Mouse (Mus musculus): ENCODE data around the gene Nelfb. TPM values are rescaled to one million over a fixed set of nuclear protein-coding genes. Genes with fewer than 3 reads are reported as not detected.
A peak's percentile ranks its signal among the peaks of the same experiment; 100 is the strongest.

Gene Nelfb
- polyA plus RNA-seq, 1 experiment, result 15.4 TPM

DNA sequence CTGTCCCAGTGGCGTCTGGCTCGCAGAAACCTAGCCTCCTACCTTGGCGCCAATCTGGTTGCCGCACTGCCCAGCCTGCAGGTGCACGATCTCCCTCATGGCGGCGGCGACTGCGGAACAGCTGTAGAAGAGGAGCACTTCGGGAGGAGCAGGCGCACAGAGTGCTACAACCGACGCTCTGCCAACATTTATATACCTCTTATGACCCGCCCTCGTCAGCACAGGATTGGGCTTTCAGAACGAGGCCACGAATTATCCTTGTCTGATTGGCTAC lies 13.1 kb upstream of the Nelfb start, which contains the start of gene Tubb4b:
Tubb4b (minus strand) TSS at position 211 of the 274 bp plus-strand sequence.
- Histone ChIP-seq H3K27ac (replicated peaks; ENCODE audit: low read depth, low read length) (peak within 1 kb of the TSS; percentile 90), H3K4me3 (ENCODE audit: insufficient read depth, low read depth, low read length) (peak within 1 kb of the TSS; percentile 78), H3K4me1 (ENCODE audit: control insufficient read depth, insufficient read depth, insufficient read length, low read length) (peaks cover 11% of the 10 kb centered on the region)

DNA sequence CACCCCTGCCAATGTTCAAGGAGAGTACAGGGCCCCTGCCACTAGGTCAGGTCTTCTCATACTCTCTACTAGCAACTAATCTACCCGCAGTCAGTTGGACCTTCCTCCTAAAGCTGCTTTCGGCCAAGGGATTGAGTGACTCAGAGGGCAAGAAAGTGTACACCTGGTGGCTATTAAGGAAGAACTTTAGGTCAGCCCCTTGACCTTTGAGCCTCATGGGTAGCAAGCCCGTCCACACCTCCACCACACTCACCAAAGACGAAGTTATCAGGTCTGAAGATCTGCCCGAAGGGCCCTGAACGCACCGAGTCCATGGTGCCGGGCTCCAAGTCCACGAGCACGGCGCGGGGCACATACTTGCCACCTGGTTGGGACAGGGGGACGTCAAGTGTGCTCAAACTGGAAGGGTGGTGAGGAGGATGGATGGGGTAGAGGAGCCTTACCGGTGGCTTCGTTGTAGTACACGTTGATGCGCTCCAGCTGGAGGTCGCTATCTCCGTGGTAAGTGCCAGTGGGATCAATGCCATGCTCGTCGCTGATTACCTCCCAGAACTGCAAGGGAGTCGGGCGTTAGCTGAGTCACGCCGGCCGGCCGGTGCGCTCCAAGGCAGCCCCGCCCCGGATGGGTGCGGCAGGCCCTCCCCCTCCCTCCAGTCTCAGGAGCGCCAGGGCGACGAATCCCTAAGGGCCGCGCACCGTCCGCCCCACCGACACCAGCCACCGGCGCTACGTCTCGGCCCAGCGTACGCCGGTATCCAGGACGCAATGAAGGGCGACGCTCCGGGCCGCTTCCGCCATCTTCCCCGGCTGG lies 12.6 kb upstream of the Nelfb start:
- peaks cover 11% of the 10 kb centered on the region for H3K4me1 ChIP-seq (ENCODE audit: control insufficient read depth, insufficient read depth, insufficient read length, low read length)
- H3K27ac ChIP-seq (replicated peaks; ENCODE audit: low read depth, low read length), result peak overlapping the region; percentile 87
- peak overlapping the region; percentile 78 for H3K4me3 ChIP-seq (ENCODE audit: insufficient read depth, low read depth, low read length)

DNA sequence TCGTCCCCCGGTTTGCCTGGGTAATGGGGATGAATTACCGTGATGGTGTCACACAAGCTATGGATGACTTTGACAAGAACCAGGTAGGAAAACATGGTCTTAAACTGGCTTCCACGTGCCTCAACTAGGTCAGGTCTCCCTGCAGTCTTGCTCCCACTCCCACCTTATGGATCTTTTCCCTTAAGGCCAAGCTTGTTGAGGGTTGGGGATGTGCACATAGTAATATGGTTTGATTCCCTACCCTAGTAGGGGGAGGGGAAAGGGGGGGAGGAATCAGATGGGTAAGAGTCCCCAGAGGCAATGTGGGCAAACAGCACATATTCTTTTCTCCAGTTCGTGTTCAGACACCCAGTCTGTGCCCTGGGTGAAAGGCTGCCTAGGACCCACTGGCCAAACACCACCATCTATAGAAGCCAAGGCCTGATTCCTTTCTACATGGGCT lies 10.1 kb upstream of the Nelfb start:
- no peak overlapping the region for H3K4me3 ChIP-seq (ENCODE audit: insufficient read depth, low read depth, low read length)
- H3K4me1 ChIP-seq (ENCODE audit: control insufficient read depth, insufficient read depth, insufficient read length, low read length), result peaks cover 7% of the 10 kb centered on the region; the same call in 1 of the 2 replicates
- H3K27ac ChIP-seq (replicated peaks; ENCODE audit: low read depth, low read length), result no peak overlapping the region

DNA sequence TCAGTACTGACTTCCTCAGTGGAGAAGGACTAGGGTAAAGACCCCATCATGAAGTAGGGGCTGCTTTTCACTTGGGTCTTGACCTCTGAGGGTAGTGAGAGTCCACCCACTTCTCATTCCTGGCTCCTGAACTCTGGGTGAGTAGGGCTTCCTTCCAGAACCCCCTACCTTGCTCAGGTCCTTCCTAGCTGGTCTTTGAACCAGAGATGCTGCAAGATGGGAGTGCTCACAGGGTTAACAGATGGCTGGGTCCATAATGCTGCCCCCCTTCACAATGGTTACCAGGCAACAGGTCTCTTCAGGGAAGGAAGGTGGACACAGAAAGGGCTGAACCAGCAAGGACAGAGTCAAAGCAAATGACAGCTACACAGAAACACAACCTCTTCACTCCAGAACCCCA lies 7.2 kb upstream of the Nelfb start, which contains the start of gene Fam166a:
Fam166a (plus strand) TSS at position 301 of the 400 bp plus-strand sequence.
- Histone ChIP-seq H3K27ac (replicated peaks; ENCODE audit: low read depth, low read length) (no peak within 1 kb of the TSS), H3K4me3 (ENCODE audit: insufficient read depth, low read depth, low read length) (no peak within 1 kb of the TSS), H3K4me1 (ENCODE audit: control insufficient read depth, insufficient read depth, insufficient read length, low read length) (peaks cover 2% of the 10 kb centered on the region; the same call in 1 of the 2 replicates)

DNA sequence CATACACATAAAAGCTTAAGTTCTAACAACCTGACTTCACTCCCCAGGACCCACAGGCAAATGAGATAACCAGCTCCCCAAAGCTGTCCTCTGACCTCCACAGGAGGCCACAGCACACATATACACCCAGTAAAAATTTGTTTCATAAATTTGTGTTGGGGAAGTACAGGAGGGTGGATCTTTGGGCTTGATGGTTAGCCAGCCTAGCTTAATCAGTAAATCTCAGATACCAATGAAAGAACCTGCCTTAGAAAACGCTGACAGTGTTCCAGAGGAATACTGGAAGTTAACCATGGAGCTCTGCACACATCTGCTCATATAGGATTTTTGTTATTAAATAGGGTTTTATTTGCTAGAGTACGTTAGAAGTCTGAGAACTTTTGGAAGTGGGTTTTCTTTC lies 6.4 kb upstream of the Nelfb start:
- Histone ChIP-seq H3K4me1 (ENCODE audit: control insufficient read depth, insufficient read depth, insufficient read length, low read length) (peaks cover 2% of the 10 kb centered on the region; the same call in 1 of the 2 replicates), H3K4me3 (ENCODE audit: insufficient read depth, low read depth, low read length) (no peak overlapping the region), H3K27ac (replicated peaks; ENCODE audit: low read depth, low read length) (no peak overlapping the region)

DNA sequence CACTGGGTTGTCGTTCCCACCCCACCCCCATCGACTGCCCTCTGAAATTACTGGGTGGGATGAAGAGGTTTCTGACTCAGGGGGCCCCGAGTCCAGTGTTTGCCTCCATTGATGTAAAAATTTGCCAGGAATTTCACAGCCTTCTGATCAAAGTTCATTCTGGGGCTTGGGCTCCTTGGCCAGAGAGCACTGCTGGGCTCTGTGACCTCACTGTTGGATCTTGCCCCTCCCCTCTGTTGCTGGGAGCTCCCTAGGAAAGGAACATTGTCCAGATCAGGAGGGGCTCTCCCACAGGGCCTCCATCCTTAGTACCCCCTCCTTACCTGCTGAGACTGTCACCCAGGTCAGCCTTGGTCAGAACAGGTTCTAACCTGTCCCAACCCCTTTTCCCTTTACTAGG lies 3.2 kb upstream of the Nelfb start, which contains the start of gene Stpg3:
Stpg3 (minus strand) TSS at position 194 of the 400 bp plus-strand sequence.
- H3K27ac ChIP-seq (replicated peaks; ENCODE audit: low read depth, low read length), result no peak within 1 kb of the TSS
- H3K4me3 ChIP-seq (ENCODE audit: insufficient read depth, low read depth, low read length), result no peak within 1 kb of the TSS
- H3K4me1 ChIP-seq (ENCODE audit: control insufficient read depth, insufficient read depth, insufficient read length, low read length), result peaks cover 10% of the 10 kb centered on the region

DNA sequence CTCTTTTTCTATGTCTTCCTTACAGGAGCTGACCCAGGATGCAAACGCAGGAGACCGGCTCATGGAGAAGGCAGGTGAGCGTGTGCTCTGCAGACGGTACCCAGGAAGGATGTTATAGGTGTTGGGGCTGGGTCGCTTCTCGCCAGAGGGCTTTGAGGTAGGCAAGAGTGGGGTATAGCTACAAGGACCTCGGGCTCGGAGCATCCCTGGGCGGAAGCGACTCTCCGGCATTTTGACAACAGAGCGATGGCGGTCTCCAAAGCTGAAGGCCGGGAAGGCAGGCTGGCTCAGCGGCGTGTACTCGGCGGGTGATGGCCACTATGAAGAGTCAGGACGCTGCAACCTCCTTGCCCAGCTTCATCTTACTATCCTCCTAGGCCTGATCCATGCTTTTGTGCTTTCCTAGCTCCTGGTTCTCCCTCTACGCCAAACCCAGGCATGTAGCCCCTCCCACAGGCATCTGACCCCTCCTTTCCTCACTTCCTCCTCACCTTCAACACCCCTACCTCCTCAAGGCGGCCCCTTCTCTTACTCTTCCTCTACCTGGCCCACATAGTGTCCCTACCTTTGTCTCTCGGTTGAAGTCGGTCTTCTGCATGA lies 2.1 kb upstream of the Nelfb start:
- peaks cover 10% of the 10 kb centered on the region for H3K4me1 ChIP-seq (ENCODE audit: control insufficient read depth, insufficient read depth, insufficient read length, low read length)
- no peak overlapping the region for H3K4me3 ChIP-seq (ENCODE audit: insufficient read depth, low read depth, low read length)
- H3K27ac ChIP-seq (replicated peaks; ENCODE audit: low read depth, low read length), result no peak overlapping the region

DNA sequence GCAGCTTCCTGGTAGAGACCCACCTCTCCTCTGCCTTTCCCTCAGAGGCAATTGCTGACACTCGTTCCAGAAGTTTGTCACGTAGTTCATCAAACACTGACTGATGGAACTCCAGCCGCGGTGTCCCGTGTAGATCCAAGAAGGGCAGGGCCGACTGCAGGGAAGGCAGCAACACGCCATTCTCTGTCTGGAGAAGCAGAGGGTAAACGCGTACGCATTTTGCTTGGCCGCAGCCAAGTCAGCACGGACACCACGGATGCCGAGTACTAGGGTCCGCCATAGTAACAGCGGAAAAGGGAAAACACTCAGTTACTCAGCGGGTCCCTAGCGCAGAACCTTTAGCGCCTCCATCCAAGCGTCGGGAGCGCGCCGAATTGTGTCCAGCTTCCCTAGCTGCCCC lies 603 bp downstream of the Nelfb start:
- Histone ChIP-seq H3K4me3 (ENCODE audit: insufficient read depth, low read depth, low read length) (peak overlapping the region; percentile 75), H3K4me1 (ENCODE audit: control insufficient read depth, insufficient read depth, insufficient read length, low read length) (peaks cover 10% of the 10 kb centered on the region), H3K27ac (replicated peaks; ENCODE audit: low read depth, low read length) (peak overlapping the region; percentile 83)

DNA sequence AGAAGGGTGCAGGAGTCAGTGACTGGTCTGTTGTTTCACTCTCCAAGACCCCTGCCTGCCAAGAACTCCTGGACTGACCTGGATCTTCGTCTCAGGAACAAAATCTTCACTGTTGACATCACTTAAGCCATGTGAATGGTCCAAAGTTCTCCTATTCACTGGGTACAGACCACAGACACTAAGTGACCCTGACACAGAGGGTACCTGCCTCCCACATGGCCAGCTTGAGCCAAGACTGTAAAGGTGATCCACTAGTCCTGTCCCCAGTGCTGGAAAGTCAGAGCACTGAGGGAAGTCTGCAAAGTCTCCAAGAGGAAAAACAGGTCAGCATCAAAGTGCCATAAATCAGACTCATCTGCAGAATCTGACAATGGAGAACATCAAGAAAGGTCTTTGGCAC lies 3.7 kb downstream of the Nelfb start:
- no peak overlapping the region for H3K27ac ChIP-seq (replicated peaks; ENCODE audit: low read depth, low read length)
- peaks cover 10% of the 10 kb centered on the region for H3K4me1 ChIP-seq (ENCODE audit: control insufficient read depth, insufficient read depth, insufficient read length, low read length)
- H3K4me3 ChIP-seq (ENCODE audit: insufficient read depth, low read depth, low read length), result no peak overlapping the region

DNA sequence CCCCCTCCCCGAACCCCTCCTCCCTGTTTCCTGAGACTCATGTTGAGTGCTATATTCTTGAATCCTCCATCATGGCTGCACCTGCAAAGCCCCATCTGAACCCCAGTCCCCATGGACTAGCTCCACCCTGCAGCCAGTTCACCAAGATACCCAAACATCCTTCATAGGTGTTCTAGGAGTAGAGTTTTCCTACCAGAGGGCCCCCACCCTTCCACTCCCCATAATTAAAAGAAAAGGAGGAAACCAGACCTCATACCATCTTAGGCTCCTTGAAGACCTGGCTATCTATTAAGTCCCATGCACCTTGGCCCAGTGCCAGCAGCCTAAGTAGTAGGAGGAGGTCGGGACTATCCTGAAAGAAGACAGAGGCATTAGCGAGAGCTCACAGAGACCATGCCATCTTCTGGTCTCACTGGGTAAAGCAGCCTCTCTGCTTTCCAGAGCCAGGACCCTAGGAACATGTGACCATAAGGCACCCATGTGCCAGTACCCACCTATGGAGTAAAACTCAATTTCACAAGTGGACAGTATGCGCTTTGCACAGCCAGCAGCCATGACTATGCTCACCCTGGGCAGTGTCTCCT lies 7.6 kb downstream of the Nelfb start:
- Histone ChIP-seq H3K4me1 (ENCODE audit: control insufficient read depth, insufficient read depth, insufficient read length, low read length) (no peaks in the 10 kb centered on the region), H3K27ac (replicated peaks; ENCODE audit: low read depth, low read length) (no peak overlapping the region)

DNA sequence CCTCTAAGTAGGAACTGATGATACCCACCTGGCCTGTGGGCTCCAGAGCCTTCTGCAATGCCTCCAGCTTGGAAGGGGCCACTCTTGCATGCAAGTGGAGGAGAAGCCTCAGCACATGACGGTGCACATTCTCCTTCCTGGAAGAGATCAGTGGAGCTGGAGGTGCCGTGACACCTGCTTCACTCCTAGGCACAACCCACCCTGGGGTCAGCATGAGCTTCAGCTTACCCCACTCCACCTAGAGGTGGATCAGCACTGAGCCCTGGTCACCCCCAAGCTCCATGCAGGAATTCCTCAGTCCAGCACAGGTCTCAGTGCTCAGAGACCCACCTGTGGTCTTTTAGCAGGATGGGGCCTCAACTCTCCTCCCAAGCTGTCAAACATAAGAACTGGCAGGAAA lies 10.7 kb downstream of the Nelfb start:
- no peak overlapping the region for H3K4me3 ChIP-seq (ENCODE audit: insufficient read depth, low read depth, low read length)
- no peak overlapping the region for H3K27ac ChIP-seq (replicated peaks; ENCODE audit: low read depth, low read length)
- H3K4me1 ChIP-seq (ENCODE audit: control insufficient read depth, insufficient read depth, insufficient read length, low read length), result peaks cover 15% of the 10 kb centered on the region

More for the DNA sequence above, 7.6 kb downstream of the Nelfb start:
- H3K4me3 ChIP-seq (ENCODE audit: insufficient read depth, low read depth, low read length), result no peak overlapping the region

DNA sequence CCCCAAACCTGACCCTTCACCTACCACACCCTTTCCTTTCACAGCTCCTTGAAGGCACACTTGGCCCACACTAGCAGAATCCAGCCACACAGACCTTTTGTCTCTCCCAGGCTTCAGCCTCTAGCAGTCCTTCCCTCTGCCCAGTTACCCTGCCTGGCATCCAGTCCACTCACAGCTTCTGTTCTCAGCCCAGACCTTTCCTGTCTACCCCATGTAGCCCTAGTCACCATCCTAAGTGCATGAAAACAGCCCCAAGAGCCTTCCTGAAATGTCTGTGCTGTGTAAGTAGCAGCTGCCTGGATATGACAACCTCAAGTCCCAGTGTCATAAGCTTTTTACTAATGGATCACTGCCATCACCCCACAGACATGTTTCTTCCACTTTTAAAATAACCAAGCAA lies 13.3 kb downstream of the Nelfb start:
- H3K4me1 ChIP-seq (ENCODE audit: control insufficient read depth, insufficient read depth, insufficient read length, low read length), result peaks cover 22% of the 10 kb centered on the region
- peak overlapping the region; percentile 85 for H3K27ac ChIP-seq (replicated peaks; ENCODE audit: low read depth, low read length)
- H3K4me3 ChIP-seq (ENCODE audit: insufficient read depth, low read depth, low read length), result no peak overlapping the region

DNA sequence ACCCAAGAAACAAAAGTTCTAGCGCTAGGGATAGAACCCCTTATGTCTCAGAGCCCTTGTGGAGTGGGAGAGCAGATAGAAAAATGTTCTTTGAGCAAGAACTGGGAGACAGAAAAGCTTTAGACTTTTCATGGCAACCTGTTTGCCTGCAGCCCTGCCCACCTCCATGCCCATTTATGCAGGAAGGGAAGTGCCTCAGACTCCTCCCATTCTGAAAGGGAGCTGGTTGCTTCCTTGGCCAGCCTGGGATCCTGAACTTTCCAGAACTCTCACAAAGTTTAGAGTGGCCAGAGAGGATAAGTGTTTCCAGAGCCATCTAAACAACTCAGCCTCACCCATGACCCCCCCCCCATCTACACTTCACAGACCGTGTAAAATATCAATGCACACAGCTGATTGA lies 14.1 kb downstream of the Nelfb start:
- Histone ChIP-seq H3K4me1 (ENCODE audit: control insufficient read depth, insufficient read depth, insufficient read length, low read length) (peaks cover 22% of the 10 kb centered on the region), H3K4me3 (ENCODE audit: insufficient read depth, low read depth, low read length) (peak overlapping the region; percentile 10)

DNA sequence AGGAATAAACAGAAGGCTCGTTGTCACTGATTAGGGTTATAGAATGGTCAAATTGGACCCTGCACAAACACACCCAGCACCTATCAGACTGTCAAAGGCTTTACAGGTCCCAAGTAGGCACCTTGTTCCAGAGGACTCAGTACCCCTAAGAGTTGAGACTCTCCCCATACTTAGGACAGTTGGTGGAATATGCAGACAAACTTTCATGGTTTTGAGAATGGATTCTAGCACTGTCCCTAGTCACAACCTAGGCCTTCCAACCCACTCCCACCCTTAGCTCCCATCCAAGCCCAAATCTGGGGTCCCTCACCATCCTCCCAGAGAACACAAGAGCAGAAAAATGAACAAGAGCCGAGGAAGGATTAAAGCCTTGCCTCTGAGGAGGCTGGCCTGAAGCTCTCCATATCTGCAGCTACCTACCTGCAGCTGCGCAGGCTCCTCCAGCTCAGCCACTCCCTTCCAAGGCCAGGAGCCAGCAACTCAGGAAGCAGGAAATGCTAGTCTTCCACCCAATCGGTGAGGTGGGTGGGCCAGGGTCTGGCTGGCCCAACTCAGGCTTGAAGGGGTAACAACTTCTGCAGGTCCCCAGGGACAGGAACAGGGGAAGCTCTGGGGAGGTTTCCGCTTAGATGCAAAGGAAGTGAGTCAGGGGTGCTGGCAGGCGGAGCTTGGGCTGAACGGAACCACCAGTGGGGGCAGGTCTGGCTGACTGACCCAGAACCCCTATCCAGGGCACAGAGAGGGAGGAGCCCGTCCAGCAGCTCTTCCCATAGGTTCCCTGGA lies 14.9 kb downstream of the Nelfb start, which contains the start of gene Tor4a:
Tor4a (minus strand) TSS at position 715 of the 783 bp plus-strand sequence.
- H3K4me1 ChIP-seq (ENCODE audit: control insufficient read depth, insufficient read depth, insufficient read length, low read length), result peaks cover 22% of the 10 kb centered on the region
- H3K4me3 ChIP-seq (ENCODE audit: insufficient read depth, low read depth, low read length), result peak within 1 kb of the TSS; percentile 63
- peak within 1 kb of the TSS; percentile 85 for H3K27ac ChIP-seq (replicated peaks; ENCODE audit: low read depth, low read length)

More for the DNA sequence above, 14.1 kb downstream of the Nelfb start:
- peak overlapping the region; percentile 85 for H3K27ac ChIP-seq (replicated peaks; ENCODE audit: low read depth, low read length)

Measured in brown adipose tissue, adult 24 weeks (tissue).